Mouse (Mus musculus): ENCODE measurements at regions not wholly inside any gene's neighbourhood (a gene's known extent, or its start where the extent isn't known, plus 50 kb on each side); places are given as distances from the start of the nearest gene placed in this dataset.
A peak's percentile ranks its signal among the peaks of the same experiment; 100 is the strongest.

- no peak overlapping the region for H3K9ac ChIP-seq (ENCODE audit: low read depth, low read length)
- TF ChIP-seq CTCF (IDR thresholded peaks at IDR 0.05; ENCODE audit: low read depth): no peak
- H3K9me3 ChIP-seq (replicated peaks; ENCODE audit: low read length): no peaks in the 10 kb centered on the region
- no peak overlapping the region for H3K27ac ChIP-seq
- H3K4me3 ChIP-seq (replicated peaks; ENCODE audit: low read depth, low read length): no peak overlapping the region
- no peaks in the 10 kb centered on the region for H3K4me1 ChIP-seq (replicated peaks; ENCODE audit: insufficient read depth, low read length)
- no peak for ATAC-seq (replicated peaks; ENCODE audit: low FRiP score, low read depth)
- H3K4me2 ChIP-seq (ENCODE audit: low read length): no peak overlapping the region
- no peak for DNase-seq (ENCODE audit: low spot score)
- no peaks in the 10 kb centered on the region for H3K36me3 ChIP-seq (ENCODE audit: insufficient read depth, low read length)
- 83% methylated on average over 7 of the region's 7 CpGs for WGBS
- no peaks in the 10 kb centered on the region for H3K27me3 ChIP-seq (ENCODE audit: insufficient read depth, low read length)
Observed at GRCm38 (mm10) chr2:124930719-124931118, 137.2 kb upstream of the Slc24a5 start.

GRCm38 (mm10) chr2:124932566-124932965 is 135.4 kb upstream of the Slc24a5 start:
- H3K9me3 ChIP-seq (replicated peaks; ENCODE audit: low read length): no peaks in the 10 kb centered on the region
- DNase-seq (ENCODE audit: low spot score) (no peak), ATAC-seq (replicated peaks; ENCODE audit: low FRiP score, low read depth) (no peak)
- H3K4me1 ChIP-seq (replicated peaks; ENCODE audit: insufficient read depth, low read length): no peaks in the 10 kb centered on the region
- H3K36me3 ChIP-seq (ENCODE audit: insufficient read depth, low read length): no peaks in the 10 kb centered on the region
- H3K4me2 ChIP-seq (ENCODE audit: low read length): no peak overlapping the region
- no peak overlapping the region for H3K27ac ChIP-seq
- TF ChIP-seq CTCF (IDR thresholded peaks at IDR 0.05; ENCODE audit: low read depth): no peak
- no peaks in the 10 kb centered on the region for H3K27me3 ChIP-seq (ENCODE audit: insufficient read depth, low read length)
- no peak overlapping the region for H3K9ac ChIP-seq (ENCODE audit: low read depth, low read length)
- no peak overlapping the region for H3K4me3 ChIP-seq (replicated peaks; ENCODE audit: low read depth, low read length)
- 70% methylated on average over 6 of the region's 6 CpGs for WGBS

- Histone ChIP-seq H3K4me3 (replicated peaks; ENCODE audit: low read depth, low read length) (no peak overlapping the region), H3K27ac (no peak overlapping the region), H3K9ac (ENCODE audit: low read depth, low read length) (no peak overlapping the region), H3K4me1 (replicated peaks; ENCODE audit: insufficient read depth, low read length) (no peaks in the 10 kb centered on the region), H3K4me2 (ENCODE audit: low read length) (no peak overlapping the region), H3K27me3 (ENCODE audit: insufficient read depth, low read length) (no peaks in the 10 kb centered on the region), H3K36me3 (ENCODE audit: insufficient read depth, low read length) (no peaks in the 10 kb centered on the region), H3K9me3 (replicated peaks; ENCODE audit: low read length) (no peaks in the 10 kb centered on the region)
- no peak for ATAC-seq (replicated peaks; ENCODE audit: low FRiP score, low read depth)
- 63% methylated on average over 1 of the region's 1 CpGs for WGBS
- no peak for TF ChIP-seq CTCF (IDR thresholded peaks at IDR 0.05; ENCODE audit: low read depth)
- no peak for DNase-seq (ENCODE audit: low spot score)
Observed at GRCm38 (mm10) chr2:124933876-124934275, 134.0 kb upstream of the Slc24a5 start.

GRCm38 (mm10) chr2:124948263-124948781 is 119.6 kb upstream of the Slc24a5 start:
- TF ChIP-seq CTCF (IDR thresholded peaks at IDR 0.05; ENCODE audit: low read depth): no peak
- ATAC-seq (replicated peaks; ENCODE audit: low FRiP score, low read depth): no peak
- no peaks in the 10 kb centered on the region for H3K36me3 ChIP-seq (ENCODE audit: insufficient read depth, low read length)
- H3K4me3 ChIP-seq (replicated peaks; ENCODE audit: low read depth, low read length): no peak overlapping the region
- no peaks in the 10 kb centered on the region for H3K9me3 ChIP-seq (replicated peaks; ENCODE audit: low read length)
- H3K27me3 ChIP-seq (ENCODE audit: insufficient read depth, low read length): no peaks in the 10 kb centered on the region
- WGBS: 32% methylated on average over 2 of the region's 2 CpGs
- no peaks in the 10 kb centered on the region for H3K4me1 ChIP-seq (replicated peaks; ENCODE audit: insufficient read depth, low read length)
- no peak overlapping the region for H3K9ac ChIP-seq (ENCODE audit: low read depth, low read length)
- H3K27ac ChIP-seq: peak overlapping the region; percentile 66; the same call in 1 of the 2 replicates
- no peak for DNase-seq (ENCODE audit: low spot score)
- no peak overlapping the region for H3K4me2 ChIP-seq (ENCODE audit: low read length)

GRCm38 (mm10) chr2:124948812-124949211 is 119.1 kb upstream of the Slc24a5 start:
- Histone ChIP-seq H3K9ac (ENCODE audit: low read depth, low read length) (no peak overlapping the region), H3K9me3 (replicated peaks; ENCODE audit: low read length) (no peaks in the 10 kb centered on the region), H3K27ac (peak overlapping the region; percentile 52; the same call in 1 of the 2 replicates), H3K27me3 (ENCODE audit: insufficient read depth, low read length) (no peaks in the 10 kb centered on the region), H3K4me2 (ENCODE audit: low read length) (no peak overlapping the region), H3K36me3 (ENCODE audit: insufficient read depth, low read length) (no peaks in the 10 kb centered on the region), H3K4me1 (replicated peaks; ENCODE audit: insufficient read depth, low read length) (no peaks in the 10 kb centered on the region), H3K4me3 (replicated peaks; ENCODE audit: low read depth, low read length) (no peak overlapping the region)
- DNase-seq (ENCODE audit: low spot score) (peak; percentile 31), ATAC-seq (replicated peaks; ENCODE audit: low FRiP score, low read depth) (peak; percentile 57)
- no peak for TF ChIP-seq CTCF (IDR thresholded peaks at IDR 0.05; ENCODE audit: low read depth)
- WGBS: 29% methylated on average over 9 of the region's 9 CpGs

GRCm38 (mm10) chr2:124952212-124952611 is 115.7 kb upstream of the Slc24a5 start:
- Histone ChIP-seq H3K27ac (no peak overlapping the region), H3K27me3 (ENCODE audit: insufficient read depth, low read length) (no peaks in the 10 kb centered on the region), H3K4me3 (replicated peaks; ENCODE audit: low read depth, low read length) (no peak overlapping the region), H3K36me3 (ENCODE audit: insufficient read depth, low read length) (no peaks in the 10 kb centered on the region), H3K9ac (ENCODE audit: low read depth, low read length) (no peak overlapping the region), H3K4me2 (ENCODE audit: low read length) (no peak overlapping the region), H3K4me1 (replicated peaks; ENCODE audit: insufficient read depth, low read length) (no peaks in the 10 kb centered on the region), H3K9me3 (replicated peaks; ENCODE audit: low read length) (no peaks in the 10 kb centered on the region)
- WGBS: 38% methylated on average over 4 of the region's 4 CpGs
- DNase-seq (ENCODE audit: low spot score) (no peak), ATAC-seq (replicated peaks; ENCODE audit: low FRiP score, low read depth) (no peak)
- no peak for TF ChIP-seq CTCF (IDR thresholded peaks at IDR 0.05; ENCODE audit: low read depth)

GRCm38 (mm10) chr2:124953015-124953414 is 114.9 kb upstream of the Slc24a5 start:
- Histone ChIP-seq H3K4me2 (ENCODE audit: low read length) (no peak overlapping the region), H3K27ac (0 out of 2 replicates have a peak overlapping the region, but pooled peaks have one; percentile 8), H3K27me3 (ENCODE audit: insufficient read depth, low read length) (no peaks in the 10 kb centered on the region), H3K9ac (ENCODE audit: low read depth, low read length) (no peak overlapping the region), H3K9me3 (replicated peaks; ENCODE audit: low read length) (no peaks in the 10 kb centered on the region), H3K36me3 (ENCODE audit: insufficient read depth, low read length) (no peaks in the 10 kb centered on the region), H3K4me3 (replicated peaks; ENCODE audit: low read depth, low read length) (no peak overlapping the region), H3K4me1 (replicated peaks; ENCODE audit: insufficient read depth, low read length) (no peaks in the 10 kb centered on the region)
- no peak for ATAC-seq (replicated peaks; ENCODE audit: low FRiP score, low read depth)
- DNase-seq (ENCODE audit: low spot score): no peak
- no peak for TF ChIP-seq CTCF (IDR thresholded peaks at IDR 0.05; ENCODE audit: low read depth)
- 53% methylated on average over 5 of the region's 5 CpGs for WGBS

Data from kidney, postnatal 0 days (tissue).